Mouse (Mus musculus) cerebellum, postnatal 4 days (tissue): ENCODE results near the gene Gm6685.
"Not testable (repeated sequence)": the region's sequence is repeated elsewhere in the genome, so short reads cannot be mapped to it uniquely, and the experiment has no call there.

ENCODE experiments used
- DNase-seq, 2 experiments: peaks; one replicate each; pipeline ENCODE4 v3.0.0; 2022; ENCODE audit warnings: low spot score in 2 of 2, mixed read lengths in 1 of 2

The Gm6685 gene

DNA sequence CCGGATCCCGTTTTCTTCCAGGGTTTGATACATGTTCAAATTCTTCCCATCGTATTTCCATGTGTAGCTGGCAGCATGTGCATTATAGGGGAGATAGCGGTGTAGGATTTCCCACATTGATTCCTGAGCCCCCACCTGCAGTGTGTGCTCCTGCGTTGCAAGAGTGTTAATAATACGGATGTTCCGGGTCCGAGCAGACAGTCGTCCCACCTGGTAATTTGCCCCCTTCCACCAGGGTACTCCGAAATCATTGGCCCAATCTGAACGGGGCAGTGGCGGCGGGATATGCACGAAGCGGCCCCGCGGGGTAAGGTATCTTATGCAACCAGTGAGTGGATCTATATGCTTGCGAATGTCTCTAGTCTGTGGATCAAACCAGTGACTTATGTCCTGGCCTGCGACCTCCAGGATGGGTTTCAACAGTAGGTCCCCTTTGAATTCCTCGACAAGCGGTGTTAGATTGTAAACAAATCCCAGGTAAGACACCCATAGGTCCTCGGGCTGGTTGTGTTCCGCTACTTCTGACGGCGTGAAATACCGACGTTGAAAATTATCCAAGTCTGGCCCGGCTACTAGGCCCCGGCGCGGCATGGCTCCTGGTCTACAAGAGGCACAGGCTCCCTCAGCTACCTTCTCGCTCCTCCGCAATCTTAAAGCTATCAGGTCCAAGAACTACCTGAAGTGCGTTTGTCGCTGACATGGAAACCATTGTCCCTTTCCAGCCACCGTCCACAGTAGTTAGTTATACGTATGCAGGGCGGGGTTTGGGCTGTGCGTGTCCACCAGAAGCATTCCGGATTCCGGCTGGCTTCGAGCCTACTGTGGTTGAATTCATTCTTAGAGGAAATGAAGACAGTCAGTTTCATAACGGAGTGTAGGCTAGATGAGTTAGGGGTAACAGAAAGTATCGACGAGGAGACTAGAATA is at the start of gene Gm6685:
Gm6685 (minus strand) TSS at position 644 of the 927 bp plus-strand sequence.
- not testable (repeated sequence) for DNase-seq

DNA sequence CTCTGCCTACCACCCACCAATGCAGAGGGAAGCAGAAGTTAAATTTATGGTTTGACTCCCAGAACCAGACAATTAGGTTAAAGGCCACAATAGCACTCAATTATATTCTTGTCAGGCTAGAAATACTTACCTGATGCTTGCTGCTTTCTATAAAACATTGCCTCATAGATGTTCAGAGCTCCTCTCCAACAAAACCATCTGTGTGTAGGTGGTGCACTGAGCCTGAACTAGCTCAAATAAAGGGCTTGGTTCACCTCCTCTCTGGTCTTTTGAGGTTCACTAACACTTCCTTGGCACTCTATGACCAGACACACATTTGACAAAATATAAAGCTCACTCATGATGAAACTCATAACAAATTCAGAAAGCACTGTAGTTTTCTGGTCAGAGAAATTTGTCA is 36.2 kb upstream of the Gm6685 start:
- DNase-seq, result no peak

DNA sequence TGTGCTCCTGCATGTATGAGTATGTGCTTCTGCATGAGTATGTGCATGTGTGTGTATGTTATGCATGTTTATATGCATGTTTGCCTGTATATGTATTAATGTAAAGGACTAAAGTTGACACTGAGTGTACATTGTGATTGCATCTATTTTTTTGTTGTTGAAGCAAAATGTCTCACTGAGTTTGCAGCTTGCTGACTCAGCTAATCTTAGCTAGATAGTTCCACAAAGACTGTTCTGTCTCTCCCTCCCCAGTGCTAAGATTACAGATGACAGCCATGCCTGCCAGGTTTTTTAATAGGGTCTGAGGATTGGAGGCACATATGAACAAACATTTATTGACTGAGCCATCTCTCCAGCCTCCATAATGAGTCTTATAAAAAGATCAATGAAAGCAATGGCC is 35.0 kb upstream of the Gm6685 start:
- DNase-seq, result no peak

DNA sequence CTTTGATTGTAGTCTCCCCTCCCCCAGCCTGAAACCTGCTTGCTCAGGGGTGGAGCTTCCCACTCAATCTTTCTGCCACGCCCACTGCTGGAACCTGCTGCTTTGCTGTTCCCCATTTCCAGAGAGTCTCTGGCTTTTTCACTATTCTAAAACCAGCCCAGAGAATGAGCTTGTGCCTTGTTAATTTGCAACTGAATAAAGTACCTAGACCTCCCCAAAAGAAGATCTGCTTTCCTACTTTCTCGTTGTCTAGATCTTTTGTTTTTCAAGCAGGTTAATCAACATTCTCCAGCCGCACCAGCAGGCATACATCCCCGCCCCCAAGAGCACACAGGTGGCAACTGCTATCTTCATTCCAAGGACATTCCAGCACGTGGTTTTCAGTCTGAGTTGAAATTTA is 31.7 kb upstream of the Gm6685 start:
- DNase-seq, result not testable (repeated sequence)

DNA sequence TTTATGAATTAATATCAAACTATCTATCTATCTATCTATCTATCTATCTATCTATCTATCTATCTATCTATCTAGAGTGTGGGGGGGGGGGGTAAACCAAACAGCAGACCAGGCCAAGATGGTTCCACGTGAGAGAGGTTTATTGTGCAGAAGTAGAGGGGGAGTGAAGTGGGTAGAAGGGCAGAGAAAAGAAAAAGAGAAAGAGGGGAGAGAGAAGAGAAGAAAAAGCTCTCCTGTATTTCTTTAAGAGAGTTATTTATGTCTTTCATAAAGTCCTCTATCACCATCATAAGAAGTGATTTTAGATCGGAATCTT is 26.2 kb upstream of the Gm6685 start:
- DNase-seq, result no peak

DNA sequence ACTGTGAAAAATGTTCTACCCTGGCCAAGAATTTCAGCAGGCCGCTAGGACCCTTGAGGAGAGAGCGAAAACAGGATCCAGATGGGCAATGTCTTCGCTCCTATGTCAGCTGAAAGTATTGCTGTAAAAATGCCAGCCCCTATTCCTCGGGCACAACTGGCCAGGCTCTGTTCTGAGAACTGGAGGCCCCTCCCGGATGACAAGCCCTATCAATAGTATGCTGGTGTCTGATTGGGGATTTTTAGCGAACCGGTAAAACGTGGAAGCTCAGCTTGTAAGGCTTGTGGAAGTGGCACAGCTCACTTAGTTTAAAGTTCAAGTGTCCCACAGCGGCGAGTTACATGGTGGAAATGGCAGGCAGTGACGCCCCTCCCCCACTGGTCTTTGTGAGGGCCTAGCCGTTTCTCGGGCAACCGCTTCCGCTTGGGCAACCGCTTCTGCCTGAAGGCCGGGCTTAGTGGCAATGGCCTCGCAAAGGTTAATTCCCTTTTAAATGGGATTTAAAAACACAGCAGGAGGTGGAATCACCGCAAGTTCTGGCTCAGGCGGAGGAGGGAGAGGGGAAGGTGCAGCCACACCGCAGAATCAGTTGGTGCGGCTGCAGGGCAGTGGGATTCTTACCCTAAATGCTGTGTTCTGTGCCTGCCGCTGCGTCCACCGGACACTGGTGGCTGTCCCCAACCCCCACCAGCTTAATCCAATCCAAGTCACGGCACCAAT is 25.7 kb upstream of the Gm6685 start:
- peak; percentile 73 to 88 for DNase-seq

DNA sequence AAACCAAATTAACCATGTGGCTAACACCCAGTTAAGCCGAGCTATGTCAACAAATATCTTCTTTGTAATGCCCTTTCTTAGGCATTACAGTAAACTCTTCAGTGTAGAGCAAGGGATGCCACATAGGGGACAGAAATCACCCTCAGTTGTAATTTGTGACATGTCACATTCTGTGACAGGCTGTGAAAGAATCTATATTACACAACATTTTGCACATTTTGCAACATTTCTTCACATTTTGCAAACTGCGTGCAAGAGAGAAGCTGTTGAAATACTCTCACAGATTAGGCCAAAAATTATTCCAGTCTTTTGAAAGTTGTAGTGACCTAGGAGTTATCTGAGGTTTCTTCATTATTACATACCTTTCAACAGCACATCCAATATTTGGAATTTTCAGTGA is 3.8 kb upstream of the Gm6685 start:
- DNase-seq, result no peak

DNA sequence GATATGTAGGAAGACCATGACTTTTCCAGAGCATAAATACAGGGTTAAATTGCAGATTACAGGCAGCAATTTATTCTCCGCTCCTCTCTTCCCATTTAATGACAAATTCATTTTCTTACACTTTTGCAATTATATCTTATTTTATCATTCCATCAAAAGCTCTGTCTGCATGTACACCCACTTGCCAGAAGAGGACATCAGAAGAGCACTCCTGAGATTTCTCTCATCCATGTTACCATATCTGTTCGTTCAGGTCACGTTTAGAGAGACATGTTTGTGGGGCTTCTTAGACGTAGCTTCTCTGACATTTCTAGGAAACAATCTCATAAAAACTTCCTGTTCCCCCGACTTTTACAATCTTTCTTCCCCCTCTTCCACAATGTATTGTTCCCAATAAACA is 2.2 kb upstream of the Gm6685 start:
- no peak for DNase-seq

DNA sequence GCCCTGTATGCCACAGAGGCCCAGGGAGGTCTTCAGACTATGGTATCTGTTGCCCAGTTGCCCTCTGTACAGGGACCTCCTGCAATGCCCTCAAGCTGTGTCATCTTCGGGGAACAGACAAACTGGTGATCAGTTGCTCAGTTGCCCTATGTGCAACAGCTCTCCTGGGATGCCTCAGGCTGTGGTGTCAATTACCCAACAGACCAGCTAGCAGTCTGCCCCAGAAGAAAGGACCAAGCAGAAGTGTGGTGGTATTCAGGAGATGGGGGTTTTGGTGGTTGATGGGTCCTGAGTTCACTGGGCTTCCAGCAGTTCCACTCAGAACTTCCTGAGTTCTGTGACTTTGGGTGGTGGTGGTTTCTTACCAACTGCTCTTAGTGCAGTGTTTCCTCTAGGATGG is 11.8 kb downstream of the Gm6685 start:
- DNase-seq, result no peak

DNA sequence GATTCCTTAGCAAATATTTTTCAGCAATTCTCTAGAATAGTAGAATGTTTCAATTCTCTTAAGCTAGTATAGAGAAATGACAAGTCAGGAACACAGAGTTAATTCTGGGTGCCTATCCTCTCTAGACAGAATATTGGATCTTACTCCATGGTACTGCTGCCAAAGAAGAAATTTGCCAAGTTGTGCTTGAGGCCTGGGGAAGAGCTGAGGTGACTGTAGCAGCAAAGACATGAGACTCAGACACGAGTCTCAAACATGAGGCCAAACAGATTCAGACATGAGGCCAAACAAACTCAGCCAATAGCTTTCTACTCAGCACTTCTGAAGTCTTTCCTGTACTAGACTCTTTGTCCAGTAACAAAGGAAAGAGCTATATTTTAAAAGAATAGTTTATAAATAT is 26.3 kb downstream of the Gm6685 start:
- DNase-seq, result no peak

DNA sequence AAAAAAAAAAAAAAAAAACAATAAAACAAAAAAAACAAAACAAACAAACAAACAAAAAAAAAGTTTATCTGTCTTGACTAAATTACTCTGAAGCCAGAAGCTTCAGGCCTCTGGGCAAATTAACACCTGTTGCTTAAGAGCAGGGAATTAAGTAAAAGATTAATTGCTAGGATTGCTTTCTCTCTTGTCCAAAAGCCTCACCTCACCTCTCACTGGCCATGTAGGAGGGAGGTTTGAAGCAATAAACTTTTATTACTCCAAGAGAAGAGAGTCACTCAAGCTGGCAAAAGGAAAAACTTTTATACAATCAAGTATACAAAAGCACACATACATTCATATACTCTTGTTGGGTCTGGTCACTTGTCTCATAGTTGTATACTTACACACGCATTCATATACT is 31.9 kb downstream of the Gm6685 start:
- no peak for DNase-seq

DNA sequence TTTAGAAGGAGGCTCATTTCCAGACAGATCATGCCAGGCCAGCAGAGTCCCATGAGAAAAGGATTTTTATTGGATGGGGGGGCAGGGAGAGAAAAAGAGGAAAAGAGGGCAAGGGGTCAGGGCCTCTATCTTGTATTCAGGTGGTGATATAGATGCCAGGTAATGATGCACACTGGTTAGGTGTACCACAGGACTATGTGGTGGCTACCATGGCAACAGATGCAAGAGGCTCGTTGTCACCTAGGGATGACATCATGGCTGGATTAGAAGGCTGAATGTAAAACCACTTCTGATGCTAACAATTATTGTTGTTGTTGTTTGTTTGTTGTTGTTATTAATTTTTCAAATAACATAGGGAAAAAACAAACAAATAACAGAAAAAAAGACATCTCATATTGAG is 49.2 kb downstream of the Gm6685 start:
- DNase-seq, result no peak
